Mouse (Mus musculus) cerebellum, adult 9-10 months (tissue): ENCODE measurements around the gene Sigirr.

ENCODE experiments used
- DNase-seq: peaks from one replicate; pipeline ENCODE4 v3.0.0; 2022

Sigirr gene

DNA sequence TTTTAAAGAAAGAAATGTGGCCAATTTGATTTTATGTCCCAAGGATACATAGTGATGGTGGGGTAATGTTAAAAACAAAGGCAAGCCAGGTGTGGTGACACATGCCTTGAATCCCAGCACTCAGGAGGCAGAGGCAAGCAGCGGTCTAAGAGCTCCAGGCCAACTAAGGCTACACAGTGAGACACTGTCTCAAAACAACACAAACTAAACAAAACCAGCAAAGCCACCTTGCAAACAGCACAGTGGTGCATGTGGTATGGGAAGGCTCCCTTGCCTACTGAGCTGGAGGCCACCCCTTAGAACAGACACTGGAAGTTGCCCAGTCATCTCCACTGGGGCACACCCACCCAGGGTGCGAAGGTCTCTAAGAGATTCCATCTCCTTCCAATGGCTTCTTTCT is 40.4 kb downstream of the Sigirr start:
- DNase-seq, result no peak

DNA sequence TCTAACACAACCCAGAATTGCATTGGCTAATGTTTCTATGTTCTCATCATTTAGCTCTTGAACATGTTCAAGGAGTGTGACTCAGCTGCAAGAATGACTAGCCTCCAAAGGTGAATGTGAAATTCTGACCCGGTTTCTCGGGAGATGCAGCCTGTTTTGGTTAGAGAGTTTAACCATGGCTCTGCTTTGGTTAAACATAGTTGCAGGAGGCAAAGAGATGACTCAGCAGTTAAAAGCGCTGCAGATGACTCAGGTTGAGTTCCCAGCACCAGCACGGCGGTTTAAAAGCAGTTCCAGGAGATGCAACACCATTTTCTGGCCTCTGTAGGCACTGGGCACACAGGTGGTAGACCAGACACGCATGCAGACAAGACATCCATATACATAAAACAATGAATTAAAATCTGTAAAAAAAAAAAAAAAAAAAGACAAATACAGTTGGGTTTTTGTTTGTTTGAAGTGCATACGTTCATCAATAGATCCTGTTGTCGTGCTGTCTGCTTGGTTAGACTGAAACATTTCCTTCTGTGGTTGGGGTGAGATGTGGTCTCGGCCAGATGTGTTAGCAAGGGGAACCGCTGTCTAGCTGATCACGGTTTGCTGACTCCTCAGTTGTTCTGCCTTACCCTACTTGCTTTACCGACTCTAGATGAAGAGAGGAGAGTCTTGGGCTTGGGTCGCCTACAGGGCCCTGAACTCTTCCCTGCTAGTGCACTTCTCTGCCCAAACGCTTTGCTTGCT is 41.6 kb downstream of the Sigirr start:
- no peak for DNase-seq

DNA sequence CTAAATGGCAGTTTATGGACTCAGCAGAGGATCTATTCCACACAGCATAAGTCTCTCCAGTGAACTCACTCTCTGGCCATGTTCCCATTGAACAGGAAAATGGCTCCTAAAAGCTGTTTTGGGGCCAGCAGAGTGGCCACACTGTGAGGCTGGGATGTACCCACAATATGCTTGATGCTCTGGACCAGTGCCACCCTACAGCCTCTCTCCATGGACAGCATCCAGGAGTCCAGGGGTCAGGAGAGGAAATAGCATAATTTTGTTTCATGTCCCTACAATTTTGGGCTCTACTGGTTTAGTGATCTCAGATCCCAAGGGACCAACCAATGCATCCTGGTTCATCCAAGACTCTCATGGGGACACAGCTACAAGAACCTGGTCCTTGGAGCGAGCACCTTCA is 42.8 kb downstream of the Sigirr start:
- DNase-seq, result no peak

- DNase-seq, result no peak
Measured at GRCm38 (mm10) chr7:141056976-141057375, 43.4 kb downstream of the Sigirr start.

GRCm38 (mm10) chr7:141055785-141056184 is 44.6 kb downstream of the Sigirr start:
- no peak for DNase-seq

DNA sequence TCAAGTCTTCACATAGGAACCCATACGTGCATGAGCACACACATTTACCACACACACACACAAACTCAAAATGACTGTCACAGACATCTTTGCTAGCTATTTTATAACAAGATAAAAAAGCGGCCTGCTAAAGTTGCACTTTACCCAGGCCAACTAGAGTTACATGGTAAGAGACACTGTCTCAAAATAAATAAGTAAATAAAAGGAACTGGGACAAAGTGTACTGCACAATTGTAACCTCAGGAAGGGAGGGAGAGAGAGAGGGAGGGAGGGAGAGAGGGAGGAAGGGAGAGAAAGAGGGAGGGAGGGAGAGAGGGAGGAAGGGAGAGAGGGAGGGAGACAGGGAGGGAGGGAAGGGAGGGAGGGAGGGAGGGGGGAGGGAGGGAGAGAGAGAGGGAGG is 48.0 kb downstream of the Sigirr start:
- no peak for DNase-seq

- no peak for DNase-seq
Measured at GRCm38 (mm10) chr7:141052016-141052415, 48.4 kb downstream of the Sigirr start.

- no peak for DNase-seq
Measured at GRCm38 (mm10) chr7:141051060-141051685, 49.2 kb downstream of the Sigirr start.

DNA sequence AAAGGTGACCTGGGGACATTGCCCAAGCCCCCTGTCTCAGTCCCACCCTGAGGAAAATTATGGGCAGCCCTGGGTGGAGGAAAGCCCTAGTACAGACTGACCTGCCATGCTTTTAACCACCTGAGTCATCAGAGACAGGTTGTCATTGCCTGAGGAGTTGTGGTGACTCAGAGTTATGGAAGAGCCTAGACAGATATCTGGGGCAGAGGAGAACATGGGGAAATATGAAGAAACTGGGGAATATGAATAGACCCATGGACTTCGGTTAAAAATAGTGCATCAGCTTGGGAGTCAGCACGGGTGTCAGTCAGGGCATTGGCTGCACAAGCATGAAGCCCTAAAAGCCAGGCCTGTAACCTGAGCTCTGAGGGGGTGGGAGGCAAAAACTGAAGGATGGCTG is 51.0 kb downstream of the Sigirr start:
- DNase-seq, result no peak

- peak; percentile 90 for DNase-seq
Measured at GRCm38 (mm10) chr7:141048226-141049218, 51.9 kb downstream of the Sigirr start.

GRCm38 (mm10) chr7:141047581-141048225 is 52.7 kb downstream of the Sigirr start:
- DNase-seq, result peak; percentile 65

DNA sequence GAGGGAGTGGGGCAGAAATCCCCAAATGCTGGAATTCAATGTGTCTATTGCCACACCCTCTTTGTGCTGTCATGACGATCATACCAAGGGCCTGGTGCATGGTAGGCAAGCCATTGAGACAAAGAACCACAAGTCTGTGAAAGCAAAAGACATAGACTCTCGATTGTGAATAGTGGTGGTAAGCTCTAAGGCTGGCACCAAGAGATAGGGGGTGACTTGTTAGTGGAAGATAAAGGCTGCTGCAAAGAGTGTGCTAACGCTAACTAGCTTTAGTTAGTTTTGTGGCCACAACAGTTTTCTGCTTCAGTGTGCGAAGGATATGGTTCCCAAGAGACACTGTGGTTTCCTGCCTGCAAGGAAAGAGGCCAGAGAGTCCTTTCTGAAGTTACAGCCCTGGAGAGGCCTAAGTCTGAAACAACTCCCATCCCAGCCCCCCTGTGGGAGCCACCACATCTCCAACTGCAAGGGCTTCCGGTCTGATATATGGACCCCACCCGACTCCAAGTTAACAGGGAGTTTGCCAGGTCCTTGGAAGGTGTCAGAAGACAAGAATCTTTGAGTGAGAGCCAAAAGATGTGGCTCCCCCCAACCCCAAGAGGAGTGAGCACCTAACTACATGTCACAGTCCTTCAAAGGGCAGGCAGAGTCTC is 53.3 kb downstream of the Sigirr start:
- no peak for DNase-seq

DNA sequence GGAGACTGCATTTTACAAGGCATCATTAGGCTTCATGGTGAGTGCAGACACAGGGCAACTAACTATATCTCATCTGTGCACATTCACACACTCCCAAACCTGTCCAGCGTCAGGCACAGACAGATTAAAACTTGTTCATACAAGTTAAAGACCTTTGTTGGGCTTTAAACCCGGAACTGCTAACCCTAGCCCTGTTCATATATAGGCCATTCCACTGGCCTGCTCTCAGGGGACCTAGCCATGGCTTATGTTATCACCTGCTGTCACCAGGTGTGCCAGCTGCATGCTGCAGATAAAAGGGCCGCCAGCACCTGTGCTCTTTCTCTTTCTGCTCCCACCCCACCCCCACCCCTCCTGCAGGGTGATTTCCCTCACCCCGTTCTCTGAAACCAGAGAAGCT is 57.8 kb downstream of the Sigirr start:
- no peak for DNase-seq

DNA sequence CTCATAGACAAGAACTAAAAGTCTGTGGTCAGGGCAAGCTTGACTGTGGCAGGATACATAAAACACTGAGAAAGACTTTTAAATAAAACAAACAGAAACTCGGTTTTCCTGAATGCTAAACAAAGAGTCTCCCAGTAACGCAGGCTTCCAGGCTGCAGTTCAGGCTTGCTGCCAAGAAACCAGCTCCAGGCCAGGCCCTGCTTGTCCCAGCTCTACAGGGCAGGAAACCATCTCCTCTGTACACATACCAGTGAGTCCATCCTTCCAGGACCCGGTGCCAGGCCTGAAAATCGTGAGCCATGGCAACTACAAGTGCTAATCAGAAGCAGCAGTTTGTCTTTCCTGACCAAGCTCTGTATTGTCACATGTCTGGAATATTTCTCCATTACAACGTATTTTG is 58.7 kb downstream of the Sigirr start:
- peak; percentile 45 for DNase-seq
